Mouse (Mus musculus) midbrain, embryonic 14.5 days (tissue): ENCODE data around the gene Ifnz. TPM values are rescaled to one million over a fixed set of nuclear protein-coding genes. Genes with fewer than 3 reads are reported as not detected.
"Not testable (repeated sequence)": the region's sequence is repeated elsewhere in the genome, so short reads cannot be mapped to it uniquely, and the experiment has no call there.

Experiments used
- ATAC-seq: fragments of 200-750 bp; cut with Nextera tagmentation; 2 replicates; pipeline ENCODE4 v1.8.0; 2017; ENCODE audit warnings: moderate number of reproducible peaks, moderate library complexity; ENCODE audit not compliant: low FRiP score, low TSS enrichment
- DNase-seq: peaks from one replicate; pipeline ENCODE4 v3.0.0-alpha.2; 2015
- H3K27ac ChIP-seq: fragments of 300-500 bp; sonication (generic); replicated peaks from 2 replicates; pipeline ENCODE4 v1.5.1; 2014; ENCODE audit warnings: mild to moderate bottlenecking, low read depth, low read length, moderate library complexity
- H3K27me3 ChIP-seq: fragments of 300-500 bp; sonication (generic); 2 replicates; pipeline ENCODE4 v1.6.1; 2014; ENCODE audit warnings: low read length, control low read depth, mixed read lengths; ENCODE audit not compliant: control insufficient read depth, insufficient read depth
- H3K36me3 ChIP-seq: fragments of 300-500 bp; sonication (generic); 2 replicates; pipeline ENCODE4 v1.6.1; 2014; ENCODE audit warnings: low read length, control low read depth; ENCODE audit not compliant: control insufficient read depth, insufficient read depth
- H3K4me1 ChIP-seq: fragments of 300-500 bp; sonication (generic); 2 replicates; pipeline ENCODE4 v1.6.1; 2014; ENCODE audit warnings: mild to moderate bottlenecking, antibody characterized with exemption, low read length, control low read depth; ENCODE audit not compliant: control insufficient read depth, insufficient read depth
- H3K4me2 ChIP-seq: fragments of 300-500 bp; sonication (generic); 2 replicates; pipeline ENCODE4 v1.6.1; 2014; ENCODE audit warnings: mild to moderate bottlenecking, low read length, moderate library complexity
- H3K4me3 ChIP-seq: fragments of 300-500 bp; sonication (generic); replicated peaks from 2 replicates; pipeline ENCODE4 v1.5.1; 2014; ENCODE audit warnings: low read depth, low read length
- H3K9ac ChIP-seq: fragments of 300-500 bp; sonication (generic); replicated peaks from 2 replicates; pipeline ENCODE4 v1.6.1; 2014; ENCODE audit warnings: mild to moderate bottlenecking, low read length, moderate library complexity
- H3K9me3 ChIP-seq: fragments of 300-500 bp; sonication (generic); 2 replicates; pipeline ENCODE4 v1.6.1; 2016; ENCODE audit warnings: low read length, control low read depth, mixed read lengths; ENCODE audit not compliant: control insufficient read depth
- WGBS: fragments of 180-500 bp; shearing (Covaris S2); extraction: QIAGEN DNeasy Blood & Tissue Kit; methylation state at CpG from one replicate; pipeline ENCODE4 v1.1.7; 2014; 5-methylcytosine and 5-hydroxymethylcytosine counted together
- polyA plus RNA-seq: library from polyadenylated mRNA; unstranded; fragments of >200 nt; fragmentation: Nextera tagmentation; extraction: Ambion mirVana; gene quantifications from 2 replicates; pipeline ENCODE4 v1.2.1, GENCODE M21; 2014

Ifnz gene
- not detected in 2 replicates for polyA plus RNA-seq

- not testable (repeated sequence) for H3K4me1 ChIP-seq, DNase-seq, H3K36me3 ChIP-seq, ATAC-seq, H3K27me3 ChIP-seq, H3K27ac ChIP-seq, H3K4me3 ChIP-seq, H3K9ac ChIP-seq, H3K9me3 ChIP-seq
- 25% methylated on average over 4 of the region's 7 CpGs for whole genome bisulfite sequencing
- H3K4me2 ChIP-seq: 0 out of 2 replicates have a peak within 1 kb of the TSS, but pooled peaks have one; percentile 27
Measured at GRCm38 (mm10) chr4:88781831-88782230, at the start of gene Ifnz. Gene Ifnz (plus strand): TSS chr4:88782131.

- no peaks in the 10 kb centered on the region for H3K4me1 ChIP-seq
- H3K27ac ChIP-seq: no peak overlapping the region
- no peak overlapping the region for H3K4me3 ChIP-seq
- no peak for ATAC-seq
- H3K27me3 ChIP-seq: no peaks in the 10 kb centered on the region
- DNase-seq: peak; percentile 79
- H3K9me3 ChIP-seq: no peaks in the 10 kb centered on the region
- no peak overlapping the region for H3K9ac ChIP-seq
- no peaks in the 10 kb centered on the region for H3K36me3 ChIP-seq
- H3K4me2 ChIP-seq: no peak overlapping the region
- whole genome bisulfite sequencing: 5% methylated on average over 2 of the region's 2 CpGs
Measured at GRCm38 (mm10) chr4:88738480-88738879, 43.5 kb upstream of the Ifnz start.

GRCm38 (mm10) chr4:88739036-88739435 is 42.9 kb upstream of the Ifnz start:
- no peaks in the 10 kb centered on the region for H3K36me3 ChIP-seq
- ATAC-seq: no peak
- no peak for DNase-seq
- H3K27ac ChIP-seq: no peak overlapping the region
- no peaks in the 10 kb centered on the region for H3K4me1 ChIP-seq
- no peak overlapping the region for H3K4me3 ChIP-seq
- no peaks in the 10 kb centered on the region for H3K9me3 ChIP-seq
- H3K4me2 ChIP-seq: no peak overlapping the region
- no peak overlapping the region for H3K9ac ChIP-seq
- WGBS: 91% methylated on average over 6 of the region's 6 CpGs
- H3K27me3 ChIP-seq: no peaks in the 10 kb centered on the region

- DNase-seq (no peak), ATAC-seq (no peak)
- no peaks in the 10 kb centered on the region for H3K27me3 ChIP-seq
- WGBS: 94% methylated on average over 4 of the region's 4 CpGs
- H3K27ac ChIP-seq: no peak overlapping the region
- H3K4me1 ChIP-seq: no peaks in the 10 kb centered on the region
- H3K9ac ChIP-seq: no peak overlapping the region
- H3K9me3 ChIP-seq: no peaks in the 10 kb centered on the region
- H3K36me3 ChIP-seq: no peaks in the 10 kb centered on the region
- no peak overlapping the region for H3K4me2 ChIP-seq
- no peak overlapping the region for H3K4me3 ChIP-seq
Measured at GRCm38 (mm10) chr4:88741426-88741825, 40.5 kb upstream of the Ifnz start.

GRCm38 (mm10) chr4:88742771-88743371 is 39.1 kb upstream of the Ifnz start:
- Histone ChIP-seq H3K27me3 (no peaks in the 10 kb centered on the region), H3K36me3 (no peaks in the 10 kb centered on the region), H3K4me3 (no peak overlapping the region), H3K4me1 (no peaks in the 10 kb centered on the region), H3K9ac (no peak overlapping the region), H3K9me3 (no peaks in the 10 kb centered on the region), H3K4me2 (no peak overlapping the region), H3K27ac (no peak overlapping the region)
- DNase-seq: peak; percentile 9
- 80% methylated on average over 7 of the region's 7 CpGs for WGBS
- ATAC-seq: no peak

GRCm38 (mm10) chr4:88744207-88744606 is 37.7 kb upstream of the Ifnz start:
- Histone ChIP-seq H3K4me2 (no peak overlapping the region), H3K4me1 (no peaks in the 10 kb centered on the region), H3K27ac (no peak overlapping the region), H3K4me3 (no peak overlapping the region), H3K27me3 (no peaks in the 10 kb centered on the region), H3K9me3 (no peaks in the 10 kb centered on the region), H3K36me3 (no peaks in the 10 kb centered on the region), H3K9ac (no peak overlapping the region)
- 81% methylated on average over 3 of the region's 3 CpGs for WGBS
- ATAC-seq (no peak), DNase-seq (no peak)

GRCm38 (mm10) chr4:88749926-88750325 is 32.0 kb upstream of the Ifnz start:
- Histone ChIP-seq H3K9me3 (no peaks in the 10 kb centered on the region), H3K27me3 (no peaks in the 10 kb centered on the region), H3K36me3 (no peaks in the 10 kb centered on the region), H3K4me3 (no peak overlapping the region), H3K9ac (no peak overlapping the region), H3K4me2 (no peak overlapping the region), H3K27ac (no peak overlapping the region), H3K4me1 (no peaks in the 10 kb centered on the region)
- ATAC-seq (no peak), DNase-seq (no peak)
- 66% methylated on average over 6 of the region's 6 CpGs for WGBS

GRCm38 (mm10) chr4:88754818-88755340 is 27.1 kb upstream of the Ifnz start, which contains the start of gene Gm13271:
Gene Gm13271 (plus strand): TSS chr4:88754868.
- H3K36me3 ChIP-seq, H3K4me3 ChIP-seq, H3K27ac ChIP-seq, H3K9me3 ChIP-seq, H3K27me3 ChIP-seq, H3K9ac ChIP-seq, ATAC-seq, DNase-seq, H3K4me1 ChIP-seq, H3K4me2 ChIP-seq: not testable (repeated sequence)
- WGBS: 73% methylated on average over 15 of the region's 15 CpGs
